Mouse (Mus musculus): Measurements from ENCODE around the gene Lmf2.

The Lmf2 gene

GRCm38 (mm10) chr15:89355241-89356187 is at the start of gene Lmf2, which contains the start of gene Ncaph2:
Lmf2 (minus strand) TSS chr15:89355659.
Ncaph2 (plus strand) TSS chr15:89355719.
- DNase-seq (ENCODE audit: low spot score), result peak; percentile 98

GRCm38 (mm10) chr15:89404831-89405623 is 49.6 kb upstream of the Lmf2 start:
- no peak for DNase-seq (ENCODE audit: low spot score)

- no peak for DNase-seq (ENCODE audit: low spot score)
These were observed 47.0 kb upstream of the Lmf2 start for GRCm38 (mm10) chr15:89402471-89402870.

GRCm38 (mm10) chr15:89399716-89400115 is 44.3 kb upstream of the Lmf2 start:
- DNase-seq (ENCODE audit: low spot score), result no peak

GRCm38 (mm10) chr15:89398146-89398545 is 42.7 kb upstream of the Lmf2 start:
- no peak for DNase-seq (ENCODE audit: low spot score)

GRCm38 (mm10) chr15:89396883-89397282 is 41.4 kb upstream of the Lmf2 start:
- no peak for DNase-seq (ENCODE audit: low spot score)

GRCm38 (mm10) chr15:89390081-89390480 is 34.6 kb upstream of the Lmf2 start:
- no peak for DNase-seq (ENCODE audit: low spot score)

- no peak for DNase-seq (ENCODE audit: low spot score)
These were observed 31.7 kb upstream of the Lmf2 start for GRCm38 (mm10) chr15:89387127-89387526.

- no peak for DNase-seq (ENCODE audit: low spot score)
These were observed 29.2 kb upstream of the Lmf2 start, which contains the start of gene Klhdc7b for GRCm38 (mm10) chr15:89384617-89385016. Klhdc7b (plus strand) TSS chr15:89384917.

GRCm38 (mm10) chr15:89379429-89379828 is 24.0 kb upstream of the Lmf2 start:
- peak; percentile 15 for DNase-seq (ENCODE audit: low spot score)

- peak; percentile 59 for DNase-seq (ENCODE audit: low spot score)
These were observed 23.5 kb upstream of the Lmf2 start, which contains the start of gene Odf3b for GRCm38 (mm10) chr15:89378831-89379401. Odf3b (minus strand) TSS chr15:89379282.

GRCm38 (mm10) chr15:89377938-89378828 is 22.7 kb upstream of the Lmf2 start:
- peak; percentile 15 for DNase-seq (ENCODE audit: low spot score)

GRCm38 (mm10) chr15:89377362-89377761 is 21.9 kb upstream of the Lmf2 start:
- peak; percentile 30 for DNase-seq (ENCODE audit: low spot score)

GRCm38 (mm10) chr15:89376957-89377356 is 21.5 kb upstream of the Lmf2 start, which contains the start of gene Tymp:
Tymp (minus strand) TSS chr15:89377039.
- DNase-seq (ENCODE audit: low spot score), result no peak

GRCm38 (mm10) chr15:89376040-89376439 is 20.6 kb upstream of the Lmf2 start:
- no peak for DNase-seq (ENCODE audit: low spot score)

- DNase-seq (ENCODE audit: low spot score), result no peak
These were observed 19.5 kb upstream of the Lmf2 start for GRCm38 (mm10) chr15:89374801-89375534.

GRCm38 (mm10) chr15:89374340-89374739 is 18.9 kb upstream of the Lmf2 start:
- DNase-seq (ENCODE audit: low spot score), result no peak

GRCm38 (mm10) chr15:89373762-89374248 is 18.3 kb upstream of the Lmf2 start, which contains the start of gene Sco2:
Sco2 (minus strand) TSS chr15:89373846.
- peak; percentile 95 for DNase-seq (ENCODE audit: low spot score)

- peak; percentile 85 for DNase-seq (ENCODE audit: low spot score)
These were observed 17.7 kb upstream of the Lmf2 start for GRCm38 (mm10) chr15:89373027-89373761.
